Mouse (Mus musculus) bone marrow macrophage, adult 2 months (primary cell): ENCODE measurements around the gene Hdgf.

Source experiments
- CTCF ChIP-seq: IDR thresholded peaks from 2 replicates; pipeline ENCODE4 v1.5.1; 2012; ENCODE audit warnings: low read depth, mild to moderate bottlenecking, low read length, moderate library complexity
- POLR2A ChIP-seq: IDR thresholded peaks from 2 replicates; pipeline ENCODE4 v1.6.1; 2012; ENCODE audit warnings: mild to moderate bottlenecking, low read depth, low read length, borderline replicate concordance

- TF ChIP-seq CTCF = no peak
- no peak for TF ChIP-seq POLR2A
These were observed 2.3 kb upstream of the Hdgf start for GRCm38 (mm10) chr3:87903821-87904220.
